Mouse (Mus musculus) MN1 (cell line): Measurements from ENCODE around the gene Gdf15.

ENCODE experiments used
- DNase-seq: peaks from one replicate; pipeline ENCODE4 v3.0.0-alpha.2; 2016; ENCODE audit warnings: low spot score

Gdf15 gene

GRCm38 (mm10) chr8:70629574-70630531 lies 2.4 kb downstream of the Gdf15 start:
- peak; percentile 96 for DNase-seq

GRCm38 (mm10) chr8:70628986-70629490 lies 3.2 kb downstream of the Gdf15 start:
- no peak for DNase-seq

- no peak for DNase-seq
Measured at GRCm38 (mm10) chr8:70627041-70627440, 5.2 kb downstream of the Gdf15 start.

- DNase-seq, result no peak
Measured at GRCm38 (mm10) chr8:70625104-70625503, 7.2 kb downstream of the Gdf15 start.

- no peak for DNase-seq
Measured at GRCm38 (mm10) chr8:70622220-70622619, 10.0 kb downstream of the Gdf15 start.

GRCm38 (mm10) chr8:70618888-70619334 lies 13.3 kb downstream of the Gdf15 start:
- no peak for DNase-seq

GRCm38 (mm10) chr8:70617985-70618384 lies 14.3 kb downstream of the Gdf15 start:
- no peak for DNase-seq

- DNase-seq, result no peak
Measured at GRCm38 (mm10) chr8:70616645-70617044, 15.6 kb downstream of the Gdf15 start.

GRCm38 (mm10) chr8:70615894-70616293 lies 16.4 kb downstream of the Gdf15 start, which contains the start of gene Lrrc25:
Gene Lrrc25, plus strand, starts transcription at chr8:70616155.
- DNase-seq, result no peak

GRCm38 (mm10) chr8:70615281-70615680 lies 17.0 kb downstream of the Gdf15 start:
- DNase-seq, result no peak

- DNase-seq, result no peak
Measured at GRCm38 (mm10) chr8:70614469-70614868, 17.8 kb downstream of the Gdf15 start.

- no peak for DNase-seq
Measured at GRCm38 (mm10) chr8:70613763-70614162, 18.5 kb downstream of the Gdf15 start.

GRCm38 (mm10) chr8:70611849-70612248 lies 20.4 kb downstream of the Gdf15 start:
- DNase-seq, result peak; percentile 92

- DNase-seq, result peak; percentile 85
Measured at GRCm38 (mm10) chr8:70610796-70611771, 21.2 kb downstream of the Gdf15 start.

GRCm38 (mm10) chr8:70609849-70610795 lies 22.1 kb downstream of the Gdf15 start:
- peak; percentile 95 for DNase-seq

- DNase-seq, result peak; percentile 98
Measured at GRCm38 (mm10) chr8:70609368-70609848, 22.8 kb downstream of the Gdf15 start.

GRCm38 (mm10) chr8:70608749-70609367 lies 23.4 kb downstream of the Gdf15 start, which contains the start of gene Ssbp4:
Gene Ssbp4, minus strand, starts transcription at chr8:70608872.
- DNase-seq, result peak; percentile 60

- DNase-seq, result peak; percentile 86
Measured at GRCm38 (mm10) chr8:70607898-70608748, 24.1 kb downstream of the Gdf15 start.

GRCm38 (mm10) chr8:70607603-70607897 lies 24.7 kb downstream of the Gdf15 start:
- no peak for DNase-seq
